Mouse (Mus musculus): Measurements from ENCODE around the gene Nuak2.
A peak's percentile ranks its signal among the peaks of the same experiment; 100 is the strongest.

The Nuak2 gene

GRCm38 (mm10) chr1:132353389-132353788 is 37.5 kb downstream of the Nuak2 start:
- no peak for DNase-seq (ENCODE audit: low spot score in 2 of 2)

GRCm38 (mm10) chr1:132354234-132354633 is 38.3 kb downstream of the Nuak2 start:
- DNase-seq (ENCODE audit: low spot score in 2 of 2), result no peak

- no peak for DNase-seq (ENCODE audit: low spot score in 2 of 2)
These were observed 39.3 kb downstream of the Nuak2 start for GRCm38 (mm10) chr1:132355162-132355601.

GRCm38 (mm10) chr1:132355841-132356242 is 39.9 kb downstream of the Nuak2 start:
- DNase-seq (ENCODE audit: low spot score in 2 of 2), result peak; percentile 81 to 92

GRCm38 (mm10) chr1:132356841-132357240 is 40.9 kb downstream of the Nuak2 start:
- DNase-seq (ENCODE audit: low spot score in 2 of 2), result no peak

- DNase-seq (ENCODE audit: low spot score in 2 of 2), result no peak
These were observed 46.0 kb downstream of the Nuak2 start for GRCm38 (mm10) chr1:132361959-132362358.

- DNase-seq (ENCODE audit: low spot score in 2 of 2), result no peak
These were observed 48.5 kb downstream of the Nuak2 start for GRCm38 (mm10) chr1:132364388-132364787.

- no peak for DNase-seq (ENCODE audit: low spot score in 2 of 2)
These were observed 49.1 kb downstream of the Nuak2 start for GRCm38 (mm10) chr1:132364896-132365557.

- no peak for DNase-seq (ENCODE audit: low spot score in 2 of 2)
These were observed 49.7 kb downstream of the Nuak2 start for GRCm38 (mm10) chr1:132365645-132366044.

- no peak for DNase-seq (ENCODE audit: low spot score in 2 of 2)
These were observed 50.3 kb downstream of the Nuak2 start for GRCm38 (mm10) chr1:132366235-132366634.

- DNase-seq (ENCODE audit: low spot score in 2 of 2), result no peak
These were observed 51.0 kb downstream of the Nuak2 start for GRCm38 (mm10) chr1:132366937-132367336.

- peak; percentile 62 to 85 for DNase-seq (ENCODE audit: low spot score in 2 of 2)
These were observed 52.0 kb downstream of the Nuak2 start for GRCm38 (mm10) chr1:132367692-132368506.

GRCm38 (mm10) chr1:132370681-132371173 is 54.8 kb downstream of the Nuak2 start:
- DNase-seq (ENCODE audit: low spot score in 2 of 2), result no peak

- no peak for DNase-seq (ENCODE audit: low spot score in 2 of 2)
These were observed 55.6 kb downstream of the Nuak2 start for GRCm38 (mm10) chr1:132371298-132372081.

- DNase-seq (ENCODE audit: low spot score in 2 of 2), result no peak
These were observed 56.4 kb downstream of the Nuak2 start for GRCm38 (mm10) chr1:132372354-132372753.

GRCm38 (mm10) chr1:132372896-132373534 is 57.1 kb downstream of the Nuak2 start:
- no peak for DNase-seq (ENCODE audit: low spot score in 2 of 2)

- no peak for DNase-seq (ENCODE audit: low spot score in 2 of 2)
These were observed 58.4 kb downstream of the Nuak2 start for GRCm38 (mm10) chr1:132374140-132374872.

- no peak for DNase-seq (ENCODE audit: low spot score in 2 of 2)
These were observed 58.9 kb downstream of the Nuak2 start for GRCm38 (mm10) chr1:132374873-132375244.

GRCm38 (mm10) chr1:132375256-132375655 is 59.3 kb downstream of the Nuak2 start:
- DNase-seq (ENCODE audit: low spot score in 2 of 2), result no peak

- no peak for DNase-seq (ENCODE audit: low spot score in 2 of 2)
These were observed 60.5 kb downstream of the Nuak2 start for GRCm38 (mm10) chr1:132376211-132377054.

Data from cerebellum, postnatal 4 days (tissue).